Mouse (Mus musculus): ENCODE measurements around the gene Rasl12.

The Rasl12 gene

GRCm38 (mm10) chr9:65393606-65394005 lies 4.7 kb upstream of the Rasl12 start:
- DNase-seq: no peak

DNA sequence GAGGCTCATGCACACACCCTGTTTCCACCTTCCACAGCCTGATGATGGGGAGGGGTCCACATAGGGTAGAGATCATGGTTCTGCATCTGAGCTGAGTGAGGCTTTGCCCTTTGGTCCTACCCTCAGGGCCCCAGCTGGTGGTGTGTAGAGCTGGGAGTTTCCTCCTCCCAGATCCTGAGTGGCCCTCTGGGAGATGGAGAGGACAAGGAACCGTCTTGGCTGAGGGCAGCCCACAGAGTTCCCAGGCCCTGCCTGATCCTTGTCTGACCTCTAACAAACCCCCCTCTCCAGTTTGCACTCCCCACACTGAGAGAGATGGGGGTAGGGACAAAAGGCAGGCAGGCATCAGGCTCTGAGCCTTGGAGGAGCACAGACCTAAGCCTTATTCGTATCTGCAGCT lies 3.9 kb upstream of the Rasl12 start:
- DNase-seq: no peak

GRCm38 (mm10) chr9:65399934-65400333 lies 1.6 kb downstream of the Rasl12 start:
- no peak for DNase-seq

DNA sequence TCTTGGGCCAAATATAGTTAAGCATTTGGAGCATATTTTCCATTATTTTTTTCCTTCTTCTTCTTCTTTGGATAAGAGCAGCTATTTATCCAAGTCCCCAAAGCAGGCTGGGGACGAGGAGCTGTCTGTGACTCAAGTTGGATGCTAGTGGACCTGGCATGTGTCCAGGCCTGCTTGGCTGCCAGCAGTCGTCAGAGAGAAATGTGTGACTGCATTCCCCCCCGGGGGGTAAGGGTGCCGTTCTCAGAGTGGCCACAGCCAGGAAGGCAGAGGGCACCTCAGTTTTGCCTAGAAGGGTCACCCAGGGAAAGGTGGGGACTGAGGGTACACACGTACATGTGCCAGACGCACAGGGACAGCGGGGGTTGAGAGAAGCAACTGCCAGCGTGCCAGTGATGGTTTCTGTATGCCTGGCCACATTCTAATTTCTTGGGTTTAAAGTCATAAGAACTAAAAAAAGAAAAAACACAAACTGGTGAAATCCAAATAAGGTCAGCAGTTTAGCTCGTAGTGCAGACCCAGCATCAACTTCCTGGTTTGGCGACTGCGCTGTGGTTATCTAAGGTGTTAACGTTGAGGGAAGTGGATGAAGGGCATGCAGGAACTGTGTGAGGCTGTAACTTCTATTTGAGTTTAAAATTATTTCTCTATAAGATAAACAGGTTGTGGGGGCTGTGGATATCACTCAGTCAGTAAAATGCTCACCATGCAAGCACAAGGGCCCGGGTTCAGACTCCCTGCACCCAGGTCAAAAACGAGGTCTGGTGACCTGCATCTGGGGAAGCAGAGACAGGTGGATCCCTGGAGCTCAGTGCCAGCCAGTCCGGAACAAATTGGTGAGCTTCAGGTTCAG lies 6.3 kb downstream of the Rasl12 start:
- DNase-seq: peak; percentile 90

GRCm38 (mm10) chr9:65405184-65405449 lies 6.8 kb downstream of the Rasl12 start:
- DNase-seq: no peak

DNA sequence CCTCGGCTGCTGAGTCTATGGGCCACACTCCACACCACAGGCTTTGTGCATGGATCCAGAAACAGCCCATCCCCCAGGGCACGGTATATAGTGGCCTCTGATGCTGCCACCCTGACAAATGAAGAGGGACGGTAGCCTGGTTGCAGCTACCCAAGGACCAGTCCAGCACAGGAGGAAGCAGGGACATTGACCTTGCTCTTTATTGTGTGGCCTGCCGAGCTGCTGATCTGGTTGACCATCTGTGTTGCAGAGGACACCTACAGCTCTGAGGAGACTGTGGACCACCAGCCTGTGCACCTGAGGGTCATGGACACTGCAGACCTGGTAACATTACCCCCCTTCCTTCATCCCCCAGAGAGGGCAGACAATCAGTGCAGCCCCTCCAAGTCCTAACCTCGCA lies 9.0 kb downstream of the Rasl12 start:
- no peak for DNase-seq

- DNase-seq: no peak
These were observed 9.6 kb downstream of the Rasl12 start for GRCm38 (mm10) chr9:65407861-65408260.

GRCm38 (mm10) chr9:65408871-65409295 lies 10.6 kb downstream of the Rasl12 start:
- DNase-seq: peak; percentile 76

DNA sequence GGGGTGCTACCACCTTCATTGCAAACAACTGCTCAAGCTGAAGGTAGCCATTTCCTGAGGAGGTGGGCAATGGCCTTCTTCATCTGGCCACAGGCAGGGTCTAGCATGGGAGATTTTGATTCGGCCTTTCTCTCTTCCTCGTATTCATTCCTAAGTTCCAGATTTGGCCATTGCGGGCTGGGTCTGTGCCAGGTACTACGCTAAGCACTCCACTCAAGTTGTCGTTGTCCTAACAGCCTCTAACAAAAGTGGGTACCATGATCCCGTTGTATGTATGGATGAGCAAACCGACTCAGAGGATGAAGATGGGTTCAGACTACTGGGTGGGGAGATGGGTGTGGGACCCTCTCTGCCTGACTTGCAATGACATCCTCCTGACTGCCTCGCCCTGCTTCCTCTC lies 12.1 kb downstream of the Rasl12 start:
- no peak for DNase-seq

- no peak for DNase-seq
These were observed 13.0 kb downstream of the Rasl12 start for GRCm38 (mm10) chr9:65411326-65411725.

DNA sequence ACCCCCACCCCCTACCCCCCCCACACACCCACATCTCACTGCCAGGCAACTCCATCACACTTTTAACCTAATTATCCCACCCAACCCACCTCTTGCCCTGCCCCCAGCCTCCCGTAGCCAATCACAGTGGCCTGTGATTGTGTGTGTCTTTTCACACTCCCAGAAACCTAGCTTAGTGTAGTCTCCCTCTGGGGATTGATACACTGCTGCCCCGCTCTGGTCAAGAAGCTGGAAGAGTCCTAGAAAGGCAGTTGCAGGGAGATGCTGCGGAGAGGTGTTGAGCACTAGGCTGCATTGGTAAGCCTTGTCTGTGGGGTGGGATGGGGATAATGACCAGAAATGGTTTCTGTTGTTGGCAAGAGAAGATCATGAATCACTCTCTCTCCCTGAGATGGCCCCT lies 19.4 kb downstream of the Rasl12 start:
- DNase-seq: no peak

- no peak for DNase-seq
These were observed 21.3 kb downstream of the Rasl12 start for GRCm38 (mm10) chr9:65419633-65420032.

DNA sequence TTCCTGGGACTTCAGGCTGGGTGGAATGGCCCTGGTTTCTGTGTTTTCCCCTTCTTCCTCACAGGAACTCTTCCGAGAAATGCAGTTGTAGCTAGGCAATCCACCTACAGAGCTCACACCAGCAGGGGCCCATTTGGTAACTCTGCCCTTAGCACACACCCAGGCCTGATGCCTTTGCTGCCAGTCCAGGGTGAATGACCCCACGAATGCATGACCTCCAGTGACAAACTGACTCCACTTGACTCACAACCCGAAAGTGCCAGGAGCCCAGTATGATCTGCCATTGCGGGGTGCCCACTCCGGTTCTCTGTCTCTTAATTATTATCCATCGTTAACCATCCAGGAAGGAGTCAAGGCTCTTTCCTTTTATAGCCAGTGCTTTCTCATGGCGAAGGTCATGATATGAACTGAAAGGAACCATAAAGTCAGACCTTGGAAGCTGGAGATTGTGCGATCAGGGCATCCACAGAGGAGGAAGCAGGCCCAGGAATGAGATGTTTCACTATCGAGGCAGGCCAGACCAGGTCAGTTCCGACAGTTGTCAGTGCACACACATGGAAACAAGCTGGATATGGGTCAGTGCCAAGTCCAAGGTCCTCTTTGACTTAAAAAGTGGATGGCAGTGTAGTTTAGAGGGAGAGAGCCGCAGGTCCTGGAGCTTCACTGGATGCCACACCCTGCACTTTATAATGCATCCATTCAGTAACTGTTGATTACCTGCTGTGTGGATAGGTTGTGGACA lies 24.6 kb downstream of the Rasl12 start, which contains the start of gene Slc51b:
Gene Slc51b, minus strand, starts transcription at position 196 of the 742 bp plus-strand sequence.
- DNase-seq: peak; percentile 69

GRCm38 (mm10) chr9:65424393-65424792 lies 26.1 kb downstream of the Rasl12 start:
- DNase-seq: no peak

GRCm38 (mm10) chr9:65427511-65427910 lies 29.2 kb downstream of the Rasl12 start:
- DNase-seq: no peak

- DNase-seq: no peak
These were observed 29.7 kb downstream of the Rasl12 start for GRCm38 (mm10) chr9:65428003-65428402.

DNA sequence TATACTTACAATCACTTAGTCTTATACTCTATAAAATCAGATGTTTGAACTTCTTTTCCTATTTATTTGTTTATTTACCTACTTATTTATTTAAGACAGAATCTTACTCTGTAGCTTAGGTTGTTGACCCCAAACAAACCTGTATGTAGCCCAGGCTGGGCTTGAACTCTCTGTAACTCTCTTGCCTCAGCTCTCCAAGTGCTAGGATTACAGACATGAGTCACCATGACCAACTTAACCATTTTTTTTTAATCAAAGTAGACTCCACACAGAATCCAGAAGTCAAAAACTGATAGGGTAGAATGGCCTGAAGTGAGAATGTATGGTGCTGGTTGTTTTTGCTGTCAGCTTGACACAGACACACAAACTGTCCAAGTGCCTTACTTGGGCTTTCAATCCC lies 32.1 kb downstream of the Rasl12 start:
- no peak for DNase-seq

DNA sequence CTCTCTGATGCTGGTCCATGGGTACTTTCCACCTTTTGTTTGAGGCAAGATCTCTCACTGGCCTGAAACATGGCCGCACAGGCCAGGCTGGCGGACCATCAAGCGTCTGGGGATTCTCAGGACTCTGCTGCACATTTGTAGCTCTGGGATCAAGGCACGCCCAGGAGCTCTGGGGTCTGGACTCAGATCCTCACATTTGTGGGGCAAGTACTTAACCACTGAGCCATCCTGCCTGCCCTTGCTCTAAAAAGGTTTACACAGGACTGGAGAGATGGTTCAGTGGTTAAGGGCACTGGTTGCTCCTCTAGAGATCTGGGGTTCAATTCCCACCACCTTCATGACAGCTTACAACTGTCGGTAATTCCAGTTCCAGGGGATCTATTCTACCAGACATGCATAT lies 32.6 kb downstream of the Rasl12 start:
- DNase-seq: no peak

DNA sequence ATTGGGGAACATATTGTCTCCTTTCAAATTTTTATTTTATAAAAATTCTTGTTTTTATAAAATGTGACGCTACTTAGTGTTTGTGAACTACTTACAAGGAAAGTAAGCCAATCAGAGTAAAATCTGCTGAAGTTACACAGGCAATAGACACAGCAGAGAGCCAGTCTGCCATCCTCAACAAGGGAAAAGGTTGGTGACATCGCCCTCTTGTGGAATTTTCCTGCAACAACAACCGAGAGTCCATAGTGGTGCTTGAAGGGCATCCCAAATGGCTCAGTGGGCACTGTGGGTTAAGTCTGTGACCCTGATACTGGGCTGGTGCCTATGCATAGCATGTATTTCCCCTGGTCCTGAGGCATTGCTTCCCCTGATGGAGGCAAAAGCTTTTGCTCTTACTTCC lies 33.9 kb downstream of the Rasl12 start:
- peak; percentile 91 for DNase-seq

DNA sequence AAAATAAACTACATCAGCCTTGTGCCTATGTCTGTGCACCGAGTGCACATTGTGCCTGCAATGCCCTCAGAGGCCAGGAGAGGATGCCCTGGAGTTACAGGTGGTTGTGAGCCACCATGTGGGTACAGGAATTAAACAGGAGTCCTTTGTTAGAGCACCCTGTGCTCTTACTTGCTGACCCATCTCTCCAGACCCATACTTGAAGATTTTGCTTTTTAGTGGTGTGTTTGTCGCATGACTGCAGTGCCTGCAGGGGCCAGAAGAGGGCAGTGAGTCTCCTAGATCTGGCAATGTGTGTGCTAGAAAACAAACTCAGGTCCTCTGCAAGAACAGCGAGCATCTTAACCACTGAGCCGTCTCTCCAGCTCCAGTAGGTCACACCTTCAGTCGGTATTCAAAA lies 35.8 kb downstream of the Rasl12 start:
- DNase-seq: peak; percentile 64

DNA sequence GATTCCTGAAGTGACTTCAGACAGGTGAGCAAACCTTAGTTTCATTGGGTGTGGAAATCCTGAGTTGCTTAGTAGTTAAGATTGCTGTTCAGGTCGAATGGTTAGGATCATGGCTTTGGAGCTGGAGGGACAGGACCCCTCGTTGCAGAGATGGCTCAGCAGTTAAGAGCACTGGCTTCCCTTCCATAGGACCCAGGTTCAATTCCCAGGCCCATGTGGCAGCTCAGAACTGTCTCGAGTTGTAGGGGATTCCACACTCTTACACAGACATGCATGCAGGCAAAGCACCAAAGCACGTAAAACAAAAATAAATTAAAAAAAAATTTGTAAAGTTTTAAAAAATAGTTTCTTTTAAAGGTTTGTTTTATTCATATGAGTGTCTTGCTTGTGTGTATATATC lies 36.9 kb downstream of the Rasl12 start:
- no peak for DNase-seq

DNA sequence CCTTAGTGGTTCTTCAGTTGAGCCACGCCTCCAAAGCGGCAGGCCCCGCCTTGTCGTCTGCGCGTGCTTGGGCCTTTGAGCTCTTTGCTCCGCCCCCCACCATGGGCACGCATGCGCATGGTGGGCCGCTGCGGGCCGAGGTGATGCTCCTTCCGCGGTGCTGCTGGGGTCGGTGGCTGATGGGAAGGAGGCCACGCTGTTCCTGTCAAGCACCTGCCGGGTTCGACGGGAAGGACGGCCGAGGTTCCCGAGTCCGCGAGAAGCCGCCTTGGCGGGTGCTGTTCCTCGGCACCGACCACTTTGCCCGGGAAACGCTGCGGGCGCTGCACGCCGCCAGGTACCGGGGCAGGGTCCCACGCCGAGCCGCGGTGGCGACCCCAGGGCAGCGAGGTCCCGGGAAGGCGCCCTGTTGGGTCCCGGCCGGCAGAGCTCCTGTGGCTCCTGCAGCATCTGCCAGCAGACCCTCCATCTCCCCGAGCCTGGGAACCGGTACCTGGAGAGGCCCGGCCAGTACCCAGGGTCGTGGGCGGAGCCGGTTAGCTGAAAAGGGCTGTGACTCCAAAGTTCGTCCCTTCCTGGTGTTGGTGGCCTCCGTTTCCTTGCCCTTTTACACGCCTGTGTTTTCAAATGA lies 37.5 kb downstream of the Rasl12 start, which contains the start of gene Mtfmt:
Gene Mtfmt, plus strand, starts transcription at position 112 of the 631 bp plus-strand sequence.
- DNase-seq: peak; percentile 97

- DNase-seq: no peak
These were observed 46.4 kb downstream of the Rasl12 start for GRCm38 (mm10) chr9:65444692-65445091.

DNA sequence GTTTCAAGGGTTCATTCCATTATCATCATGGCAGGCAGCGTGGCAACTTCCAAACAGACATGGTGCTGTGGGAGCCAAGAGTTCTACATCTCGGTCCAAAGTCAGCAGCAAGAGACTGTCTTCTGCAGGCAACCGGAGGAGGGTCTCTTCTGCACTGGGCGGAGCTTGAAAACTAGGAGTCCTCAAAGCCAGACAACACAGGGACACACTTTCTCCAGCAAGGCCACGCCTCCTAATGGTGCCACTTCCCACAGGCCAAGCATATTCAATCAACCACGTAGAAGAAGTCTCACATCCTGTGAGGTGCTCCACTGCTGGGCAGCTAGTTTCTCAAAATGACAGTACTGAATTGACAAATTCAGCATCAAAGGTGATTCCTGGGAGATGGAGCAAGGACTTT lies 49.6 kb downstream of the Rasl12 start:
- DNase-seq: no peak
